Mouse (Mus musculus) olfactory bulb, adult 2 months (tissue): ENCODE data around the gene Vldlr.

Experiments
- CTCF ChIP-seq: fragments of 200-500 bp; IDR thresholded peaks from 2 replicates; pipeline ENCODE4 v1.5.1; 2012; ENCODE audit warnings: low read depth, mild to moderate bottlenecking, low read length, moderate library complexity; ENCODE audit not compliant: insufficient read depth
- POLR2A ChIP-seq: fragments of 200-500 bp; IDR thresholded peaks from 2 replicates; pipeline ENCODE4 v1.6.1; 2012; ENCODE audit warnings: mild to moderate bottlenecking, low read depth, low read length, moderate library complexity; ENCODE audit not compliant: insufficient read depth

DNA sequence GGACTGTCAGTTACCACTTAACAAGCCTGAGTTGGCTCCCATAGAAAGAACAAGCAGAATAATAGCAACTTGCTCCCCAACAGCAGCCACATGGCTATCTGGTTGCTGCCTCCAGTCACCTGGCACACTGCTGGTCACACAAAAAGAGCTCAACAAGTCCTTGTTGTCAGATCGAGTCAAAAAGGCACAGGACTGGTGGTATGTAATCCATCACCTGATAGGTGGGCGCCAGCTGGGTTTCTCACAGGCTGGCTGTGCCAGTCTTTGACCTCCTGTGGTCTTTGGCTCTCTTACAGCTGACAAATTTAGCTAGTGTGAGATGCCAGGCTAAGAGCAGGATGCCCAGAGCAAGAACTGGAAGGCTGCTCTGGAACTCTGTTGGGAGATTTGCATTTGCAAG is 5.3 kb upstream of the Vldlr start:
- TF ChIP-seq CTCF (no peak), POLR2A (no peak)
